21 mouse cellular contexts compared by ENCODE assay signal in genomic region chr10:120556116-120556515, GRCm38 (mm10).
"Had no signal": no experiment of that assay in that cellular context is flagged by ENCODE, and none has a peak within 500 bp of the region (broad histone marks: within the 10 kb centered on the region; RNA-seq: fewer than 3 reads in every experiment).

No protein-coding gene starts in this region.

- H3K9ac ChIP-seq: limb, embryonic 12.5 days; limb, embryonic 15.5 days; liver, embryonic 14.5 days; liver, postnatal 0 days; lung, embryonic 14.5 days; midbrain, embryonic 12.5 days; midbrain, embryonic 15.5 days; neural tube, embryonic 13.5 days; stomach, embryonic 15.5 days had no signal

- DNase-seq: kidney, adult 2 months; kidney, postnatal 10 days; kidney, postnatal 36 days; left cerebral cortex, postnatal 4 days; liver, postnatal 0 days; lung, embryonic 14.5 days; retina, postnatal 1 day; right cerebral cortex, postnatal 25 days; spleen, adult 18-20 months; thymus, postnatal 25 days had no signal

- H3K27me3 ChIP-seq: limb, embryonic 12.5 days; limb, embryonic 15.5 days; stomach, embryonic 15.5 days had no signal

- ATAC-seq: liver, postnatal 0 days; lung, postnatal 0 days; midbrain, embryonic 15.5 days had no signal

- H3K27ac ChIP-seq: limb, embryonic 12.5 days; limb, embryonic 15.5 days; liver, embryonic 14.5 days; macrophage; midbrain, embryonic 12.5 days; midbrain, embryonic 15.5 days; neural tube, embryonic 13.5 days; stomach, embryonic 15.5 days had no signal

- H3K36me3 ChIP-seq: limb, embryonic 12.5 days; limb, embryonic 15.5 days; midbrain, embryonic 12.5 days; midbrain, embryonic 15.5 days; neural tube, embryonic 13.5 days; stomach, embryonic 15.5 days had no signal

- H3K4me2 ChIP-seq: limb, embryonic 12.5 days; limb, embryonic 15.5 days; liver, embryonic 11.5 days; lung, embryonic 14.5 days; midbrain, embryonic 12.5 days; midbrain, embryonic 15.5 days; neural tube, embryonic 13.5 days; stomach, embryonic 15.5 days had no signal

- H3K4me3 ChIP-seq: limb, embryonic 12.5 days; limb, embryonic 15.5 days; midbrain, embryonic 12.5 days; midbrain, embryonic 15.5 days; myocyte; neural tube, embryonic 13.5 days; stomach, embryonic 15.5 days had no signal

- H3K9me3 ChIP-seq: limb, embryonic 12.5 days; limb, embryonic 15.5 days; midbrain, embryonic 15.5 days; neural tube, embryonic 13.5 days; stomach, embryonic 15.5 days had no signal
